ENCODE assay signal across 16 mouse cellular contexts in genomic region chr2:167474218-167474617, GRCm38 (mm10).
"Had no signal": no experiment of that assay in that cellular context is flagged by ENCODE, and none has a peak within 500 bp of the region (broad histone marks: within the 10 kb centered on the region; RNA-seq: fewer than 3 reads in every experiment).

No protein-coding gene starts in this region.

- H3K27me3 ChIP-seq: neural tube, embryonic 12.5 days; neural tube, embryonic 13.5 days; stomach, embryonic 15.5 days had no signal

- H3K27ac ChIP-seq: neural tube, embryonic 12.5 days; neural tube, embryonic 13.5 days; stomach, embryonic 15.5 days; stomach, postnatal 0 days had no signal

- H3K9me3 ChIP-seq: neural tube, embryonic 12.5 days; neural tube, embryonic 13.5 days; stomach, embryonic 15.5 days had no signal

- H3K9ac ChIP-seq: neural tube, embryonic 12.5 days; neural tube, embryonic 13.5 days; stomach, embryonic 15.5 days had no signal

- H3K4me3 ChIP-seq: neural tube, embryonic 12.5 days; neural tube, embryonic 13.5 days; stomach, embryonic 15.5 days had no signal

- H3K4me2 ChIP-seq: neural tube, embryonic 12.5 days; neural tube, embryonic 13.5 days; stomach, embryonic 15.5 days had no signal

- DNase-seq: retina, postnatal 1 day; right cerebral cortex, adult 18-20 months; right cerebral cortex, postnatal 14 days; right cerebral cortex, postnatal 25 days; right cerebral cortex, postnatal 4 days; spleen, adult 18-20 months; thymus, adult 18-20 months; thymus, adult 2 months; thymus, postnatal 14 days; thymus, postnatal 25 days; thymus, postnatal 36 days; thymus, postnatal 4 days had no signal
